In genomic region chr1:24099926-24100869, GRCm38 (mm10) we compare ENCODE assay signal across 8 mouse cellular contexts. TPM values are rescaled to one million over a fixed set of nuclear protein-coding genes. Genes with fewer than 3 reads are reported as not detected.
A peak's percentile ranks its signal among the peaks of the same experiment; 100 is the strongest.
DNase-seq lines count a peak whose midpoint lies in the region; ATAC-seq and TF ChIP-seq lines count a peak whose summit lies in the region.

Gene Fam135a, minus strand, starts transcription at chr1:24100341.

- ATAC-seq in activated CD4-positive, CD25-positive, alpha-beta regulatory T cell, adult 4 months, result peak; percentile 52
- peak; percentile 68 for ATAC-seq in common myeloid progenitor, adult 5-6 weeks (replicated peaks; ENCODE audit: low read depth, poor library complexity, severe bottlenecking)

- H3K4me3 ChIP-seq in left cerebral cortex, adult 2 months, result peak within 1 kb of the TSS; percentile 98
- H3K4me3 ChIP-seq in macrophage (ENCODE audit: inconsistent target), result peak within 1 kb of the TSS; percentile 33

- TF ChIP-seq CTCF in left cerebral cortex, adult 2 months (IDR thresholded peaks at IDR 0.05), result no peak

- 2% methylated on average over 73 of the region's 88 CpGs for WGBS in macrophage (ENCODE audit: missing documents)

- DNase-seq in gastrocnemius, postnatal 10 days, result peak; percentile 96
- DNase-seq in hindlimb bud, embryonic 11.5 days (ENCODE audit: extremely low spot score, low read depth, low spot score), result peak; percentile 79
- DNase-seq in left cerebral cortex, adult 2 months (ENCODE audit: extremely low spot score in 1 of 2, low spot score in 2 of 2), result peak; percentile 89 to 93
- DNase-seq in right cerebral cortex, adult 18-20 months, result peak; percentile 92
- peak; percentile 86 for DNase-seq in urinary bladder, adult 2 months (ENCODE audit: low spot score)

- H3K36me3 ChIP-seq in macrophage (ENCODE audit: inconsistent target), result no peaks in the 10 kb centered on the region

- intact Hi-C loops in left cerebral cortex, adult 2 months (cut with DNase I), result loop anchor here (10.0 kb wide), 1 partner anchor 175 kb away; the partner anchor contains the start of gene Smap1

- peak within 1 kb of the TSS; percentile 84 for H3K27ac ChIP-seq in left cerebral cortex, adult 2 months
- H3K27ac ChIP-seq in macrophage, result no peak within 1 kb of the TSS

- no peaks in the 10 kb centered on the region for H3K79me2 ChIP-seq in macrophage (ENCODE audit: inconsistent target)

RNA-seq across cellular contexts. Expression of gene Fam135a, which starts in this region (rescaled TPM):
- 1 to 10 TPM in 1 of 2 experiments, under 1 TPM in 1; 0.18 to 1.6 TPM for polyA plus RNA-seq in activated CD4-positive, CD25-positive, alpha-beta regulatory T cell, adult 4 months (2017; shearing (Covaris generic))
- 3.5 and 4.1 TPM in 2 replicates for total RNA-seq in common myeloid progenitor, adult 5-6 weeks (2017)
- 10 to 100 TPM; 21.5 to 27.6 TPM for total RNA-seq in gastrocnemius, postnatal 10 days (2021)
- 10 to 100 TPM; 27.0 to 33.1 TPM for total RNA-seq in left cerebral cortex, adult 2 months (2021)
- total RNA-seq in macrophage (2018; cell fraction: chromatin; rRNA removed), result 10 to 100 TPM in 11 of 26 experiments, 1 to 10 TPM in 15; 3.2 to 14.3 (median 9.3) TPM
- total RNA-seq in macrophage (2018; cell fraction: cytosol; rRNA removed), result 1 to 10 TPM; 1.3 to 3.0 (median 2.1) TPM
- 10 to 100 TPM in 1 of 26 experiments, 1 to 10 TPM in 25; 2.4 to 11.9 (median 5.6) TPM for total RNA-seq in macrophage (2018; cell fraction: nucleus; rRNA removed)
- polyA plus RNA-seq in macrophage (2018), result 1.9 to 2.2 TPM (median 2.1 TPM) in 3 replicates
- polyA plus RNA-seq in urinary bladder, adult 2 months (2012; rRNA removed), result 25.5 and 28.5 TPM in 2 replicates
